Mouse (Mus musculus) embryonic fibroblast, embryonic 13.5 days (primary cell): Measurements from ENCODE around the gene Rora. TPM values are rescaled to one million over a fixed set of nuclear protein-coding genes. Genes with fewer than 3 reads are reported as not detected.

ENCODE experiments used
- H3K27ac ChIP-seq: 2 replicates; pipeline ENCODE4 v1.5.1; 2012; ENCODE audit warnings: low read length, control low read depth, inconsistent platforms; ENCODE audit not compliant: insufficient read depth
- H3K4me1 ChIP-seq: 2 replicates; pipeline ENCODE4 v1.6.1; 2011; ENCODE audit warnings: low read length; ENCODE audit not compliant: control insufficient read depth, insufficient read depth
- H3K4me3 ChIP-seq: 2 replicates; pipeline ENCODE4 v1.5.1; 2011; ENCODE audit warnings: mild to moderate bottlenecking, control low read depth, low read length; ENCODE audit not compliant: insufficient read depth
- CTCF ChIP-seq: IDR thresholded peaks from 2 replicates; pipeline ENCODE4 v1.5.1; 2011; ENCODE audit warnings: mild to moderate bottlenecking, control low read depth, low read length, moderate library complexity, borderline replicate concordance; ENCODE audit not compliant: insufficient read depth
- POLR2A ChIP-seq: IDR thresholded peaks from 2 replicates; pipeline ENCODE4 v1.6.1; 2011; ENCODE audit warnings: low read depth, mild to moderate bottlenecking, control low read depth, low read length, moderate library complexity
- polyA plus RNA-seq: library from polyadenylated mRNA; stranded (reverse); fragments of >200 nt; gene quantifications from 2 replicates; pipeline ENCODE4 v1.2.4, GENCODE M21; 2011; ENCODE audit warnings: low read depth; ENCODE audit not compliant: missing spikeins, insufficient read length

Gene Rora
- polyA plus RNA-seq, 1 experiment, result 11.2 TPM

DNA sequence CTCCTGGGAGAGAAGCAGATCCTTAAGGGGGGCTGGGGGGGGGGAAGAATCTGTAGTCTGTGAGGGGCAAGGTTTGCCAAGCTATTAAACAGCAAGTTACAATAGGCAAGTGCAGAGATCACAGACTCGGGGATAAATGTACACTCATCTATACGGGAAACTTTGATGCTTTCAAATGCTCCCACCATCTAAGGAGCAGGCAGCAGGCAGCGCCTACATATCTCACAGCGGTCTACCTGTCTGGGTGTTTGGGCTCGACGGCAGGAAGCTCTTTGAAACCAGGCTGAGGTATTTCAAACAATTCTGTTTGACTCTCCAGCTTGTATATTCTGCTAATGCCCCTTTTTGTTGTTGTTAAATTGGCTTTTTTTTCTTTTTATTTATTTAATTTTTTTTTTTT lies 457.1 kb downstream of the Rora start:
- TF ChIP-seq CTCF (no peak), POLR2A (no peak)
- Histone ChIP-seq H3K4me1 (no peaks in the 10 kb centered on the region), H3K27ac (no peak overlapping the region), H3K4me3 (no peak overlapping the region)

DNA sequence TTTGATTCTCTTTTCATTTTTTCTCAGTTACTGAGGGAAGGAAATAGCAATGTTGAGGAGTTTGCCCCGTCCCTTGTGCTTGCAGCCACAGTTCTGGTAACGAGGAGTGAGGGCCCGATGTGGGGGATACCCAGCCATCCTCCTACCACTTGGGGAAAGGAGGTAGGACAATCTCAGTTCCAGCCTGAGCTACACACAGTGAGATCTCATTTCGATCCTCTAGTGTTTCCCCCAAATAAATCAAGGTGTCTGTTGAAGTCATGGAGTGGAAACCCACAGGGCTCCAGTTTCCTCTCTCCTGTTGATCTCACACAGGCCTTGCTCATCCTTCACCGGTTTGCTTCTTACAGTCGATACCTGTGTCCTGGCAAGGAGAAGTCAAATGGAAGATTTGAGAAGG lies 458.0 kb downstream of the Rora start:
- Histone ChIP-seq H3K27ac (no peak overlapping the region), H3K4me1 (no peaks in the 10 kb centered on the region), H3K4me3 (no peak overlapping the region)
- no peak for TF ChIP-seq POLR2A
- no peak for TF ChIP-seq CTCF

DNA sequence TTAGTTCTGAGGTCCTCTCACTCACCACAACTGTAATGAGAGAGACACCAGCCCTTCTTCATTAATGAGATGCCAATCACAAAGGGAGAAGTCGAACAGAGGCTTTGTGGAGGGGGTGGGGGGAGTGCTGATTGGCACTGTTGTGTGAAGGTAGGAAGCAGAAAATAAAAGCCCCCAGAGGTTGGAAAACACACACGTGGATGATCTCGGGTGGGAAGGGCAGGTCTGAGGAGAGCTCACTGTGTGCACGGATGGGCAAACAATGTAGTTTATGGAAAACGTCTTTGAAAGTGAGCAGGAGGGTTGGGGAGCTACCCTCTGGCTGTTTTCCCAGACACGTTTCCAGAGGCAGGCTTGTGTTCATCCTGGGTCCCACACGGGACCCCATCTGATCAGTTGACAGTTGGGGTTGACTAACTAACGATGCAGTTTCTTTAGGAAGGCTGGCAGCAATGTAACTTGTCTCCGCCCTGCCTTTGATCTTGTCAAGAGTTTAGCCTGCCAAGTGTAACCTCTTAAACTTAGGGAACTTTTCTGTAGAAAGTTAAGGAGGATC lies 460.9 kb downstream of the Rora start:
- no peak overlapping the region for H3K27ac ChIP-seq
- TF ChIP-seq CTCF, result no peak
- TF ChIP-seq POLR2A, result no peak
- H3K4me1 ChIP-seq, result no peaks in the 10 kb centered on the region
- no peak overlapping the region for H3K4me3 ChIP-seq

DNA sequence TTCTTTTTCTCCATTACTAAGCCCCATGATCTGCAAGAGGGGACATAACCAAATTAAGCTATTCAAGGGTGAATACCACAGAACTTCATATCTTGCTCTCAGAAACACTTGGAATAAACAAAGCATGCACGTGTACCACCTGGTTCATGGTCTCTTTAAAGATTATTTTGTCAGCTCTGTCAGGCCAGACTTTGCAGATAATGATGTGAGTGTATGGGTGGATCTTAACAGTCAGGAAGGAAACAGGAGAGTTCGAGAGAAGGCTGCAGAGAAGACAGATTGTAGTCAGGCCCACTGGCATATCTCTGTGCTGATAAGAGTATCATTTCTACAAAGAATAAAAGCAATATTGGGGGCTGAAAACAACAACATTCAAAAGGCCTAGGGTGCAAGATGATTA lies 463.2 kb downstream of the Rora start:
- H3K27ac ChIP-seq, result no peak overlapping the region
- H3K4me1 ChIP-seq, result no peaks in the 10 kb centered on the region
- TF ChIP-seq CTCF, result no peak
- TF ChIP-seq POLR2A, result no peak
- H3K4me3 ChIP-seq, result no peak overlapping the region

DNA sequence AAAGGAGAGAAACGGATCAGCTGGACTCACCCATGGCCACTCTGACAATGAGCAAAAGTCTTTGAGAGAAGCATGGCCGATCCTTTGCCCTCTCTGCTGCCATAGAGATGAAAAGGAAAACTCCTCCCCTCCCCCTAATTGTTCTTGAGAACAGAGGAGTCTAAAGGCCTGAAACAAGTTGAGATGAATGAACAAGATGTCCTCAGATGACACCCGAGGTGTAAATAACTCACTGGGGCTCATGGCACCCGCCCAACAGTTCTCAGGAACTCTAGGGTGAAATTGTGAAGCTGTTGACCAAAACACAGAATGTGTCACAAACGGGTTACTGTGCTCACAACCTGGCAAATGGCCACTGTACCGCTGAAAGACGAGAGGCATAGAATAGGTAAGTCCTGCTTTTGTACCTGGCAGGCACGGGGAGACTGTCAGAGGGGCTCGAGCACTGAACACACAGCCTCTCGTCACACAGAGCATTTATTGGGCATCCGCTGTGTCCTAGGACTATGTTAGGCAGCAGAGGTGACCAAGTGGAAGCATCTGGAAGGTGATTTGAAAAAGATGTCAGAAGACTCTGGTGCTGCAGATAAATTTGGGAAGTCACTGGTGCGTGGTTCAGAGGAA lies 467.6 kb downstream of the Rora start:
- Histone ChIP-seq H3K4me3 (no peak overlapping the region), H3K27ac (no peak overlapping the region), H3K4me1 (peaks cover 3% of the 10 kb centered on the region; the same call in 1 of the 2 replicates)
- TF ChIP-seq POLR2A, result no peak
- no peak for TF ChIP-seq CTCF

DNA sequence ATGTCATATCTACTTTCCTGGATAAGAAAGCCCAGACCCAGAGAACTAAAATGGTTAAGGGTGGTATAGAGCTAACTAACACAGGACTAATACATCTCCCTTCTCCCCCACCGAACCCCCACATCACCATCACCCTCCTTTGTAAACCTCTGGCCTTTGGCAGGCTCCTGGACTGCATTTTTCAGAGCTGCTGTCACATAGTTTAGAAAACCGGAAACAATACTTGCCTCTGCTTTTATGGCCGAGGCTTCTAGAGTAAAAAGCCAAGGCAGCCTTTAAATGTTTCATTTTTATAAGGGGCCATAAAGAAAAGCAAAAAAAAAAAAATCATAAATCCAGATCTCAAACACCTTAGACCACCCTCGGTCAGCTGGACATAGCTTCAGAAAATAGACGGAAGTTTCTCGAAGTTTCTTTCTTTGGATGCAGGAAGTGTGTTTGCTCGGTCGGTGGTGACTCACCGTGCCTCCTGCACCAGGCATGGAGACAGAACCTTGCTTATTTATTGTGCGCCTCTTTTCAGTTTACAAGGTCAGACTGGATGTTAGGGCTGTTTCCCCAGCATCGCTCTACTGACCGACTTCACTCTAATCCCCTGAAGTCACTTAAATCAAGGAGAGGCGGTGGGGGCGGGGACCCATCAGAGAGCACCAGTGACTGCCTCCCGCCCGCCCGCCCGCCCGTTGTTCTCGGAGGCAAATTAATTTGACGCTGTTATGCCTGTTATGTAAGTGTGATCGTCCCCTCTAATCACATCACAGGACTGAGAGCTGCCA lies 471.6 kb downstream of the Rora start:
- no peak overlapping the region for H3K4me3 ChIP-seq
- TF ChIP-seq POLR2A (no peak), CTCF (no peak)
- H3K27ac ChIP-seq, result peak overlapping the region; percentile 9
- peaks cover 3% of the 10 kb centered on the region; the same call in 1 of the 2 replicates for H3K4me1 ChIP-seq

DNA sequence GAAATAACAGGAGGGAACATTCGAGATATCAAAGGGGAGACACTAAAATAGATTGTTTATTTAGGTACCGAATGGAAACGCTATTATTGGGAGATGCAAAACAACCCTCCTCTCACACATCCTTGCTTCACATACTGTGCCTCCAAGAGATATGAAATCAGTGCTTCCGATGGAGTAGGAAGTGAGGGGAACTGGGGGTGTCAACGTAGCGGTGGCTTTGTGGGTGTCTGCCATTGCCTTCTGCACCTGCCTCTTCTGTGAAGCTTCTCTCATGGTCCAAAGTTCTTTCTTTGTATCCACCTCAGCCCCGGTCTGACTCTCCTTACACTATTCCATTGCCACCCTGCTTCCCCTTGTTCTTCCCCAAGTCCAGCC lies 472.2 kb downstream of the Rora start:
- Histone ChIP-seq H3K27ac (no peak overlapping the region), H3K4me1 (peaks cover 3% of the 10 kb centered on the region; the same call in 1 of the 2 replicates), H3K4me3 (no peak overlapping the region)
- TF ChIP-seq CTCF, result no peak
- no peak for TF ChIP-seq POLR2A

DNA sequence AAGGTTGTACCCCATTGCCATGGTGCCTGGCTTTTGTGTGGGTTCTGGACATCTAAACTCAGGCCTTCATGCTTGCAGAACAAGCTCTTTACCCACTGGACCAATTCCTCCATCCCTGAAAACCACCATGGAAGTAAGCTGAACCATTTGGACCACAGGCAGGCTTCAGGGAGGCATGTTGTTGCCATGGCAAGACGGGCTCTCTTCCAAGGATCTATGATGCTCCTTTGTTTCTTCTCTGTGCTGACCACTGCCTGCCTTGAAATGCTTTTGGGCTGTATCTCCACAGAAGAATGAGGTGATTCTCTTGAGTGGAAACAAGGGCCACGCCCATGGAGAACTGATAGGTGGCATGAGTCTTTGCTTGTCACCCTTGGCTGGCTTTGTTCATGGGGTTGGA lies 473.0 kb downstream of the Rora start:
- Histone ChIP-seq H3K4me1 (peaks cover 3% of the 10 kb centered on the region; the same call in 1 of the 2 replicates), H3K27ac (no peak overlapping the region), H3K4me3 (no peak overlapping the region)
- TF ChIP-seq CTCF (no peak), POLR2A (no peak)

DNA sequence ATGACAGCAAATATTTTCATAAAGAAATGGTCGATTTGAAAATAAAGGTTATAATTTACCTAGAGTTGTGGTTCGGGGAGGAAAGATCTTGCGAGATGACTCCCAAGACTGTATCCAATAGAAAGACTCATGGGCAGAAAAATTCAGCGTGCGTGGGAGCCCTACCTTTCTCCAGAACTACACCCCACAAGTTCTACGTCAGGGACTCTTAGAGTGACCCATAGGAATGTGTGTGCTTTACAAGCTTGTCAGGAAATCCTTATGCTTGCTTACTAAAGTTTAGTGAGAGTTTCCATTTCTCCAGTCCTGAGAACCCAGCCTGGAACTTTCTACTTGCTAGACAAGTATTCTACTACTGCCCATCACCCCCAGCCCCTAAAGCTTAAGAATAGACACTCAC lies 474.7 kb downstream of the Rora start:
- Histone ChIP-seq H3K27ac (no peak overlapping the region), H3K4me3 (no peak overlapping the region), H3K4me1 (peaks cover 9% of the 10 kb centered on the region)
- no peak for TF ChIP-seq CTCF
- TF ChIP-seq POLR2A, result no peak

DNA sequence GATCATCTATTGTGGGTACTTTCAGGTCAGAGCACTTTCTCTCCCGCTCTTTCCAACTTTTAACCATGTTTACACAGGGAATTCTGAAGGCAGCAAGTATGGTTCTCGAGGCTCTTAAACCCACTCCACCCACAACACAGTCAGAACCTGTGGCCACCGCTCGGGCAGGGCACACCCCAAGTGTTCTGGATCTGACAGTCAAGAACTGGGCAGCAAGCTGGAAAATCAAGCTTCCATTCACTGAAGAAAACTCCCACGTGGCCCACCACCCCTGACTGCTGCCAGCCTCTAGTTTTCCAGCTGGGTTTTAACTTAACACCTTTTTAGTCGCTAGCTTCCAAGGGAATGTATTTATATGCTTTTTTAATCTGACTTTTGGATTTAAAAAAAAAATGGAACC lies 479.4 kb downstream of the Rora start:
- Histone ChIP-seq H3K4me3 (no peak overlapping the region), H3K27ac (peak overlapping the region; percentile 38), H3K4me1 (peaks cover 10% of the 10 kb centered on the region)
- TF ChIP-seq POLR2A (no peak), CTCF (no peak)
